Mouse (Mus musculus) right cerebral cortex, postnatal 14 days (tissue): ENCODE measurements around the gene Cacna1e.

ENCODE experiments used
- DNase-seq: peaks from one replicate; pipeline ENCODE4 v3.0.0; 2022

Cacna1e gene

GRCm38 (mm10) chr1:154884275-154885206 lies at the start of gene Cacna1e:
Gene Cacna1e (minus strand): TSS chr1:154884501.
- DNase-seq, result peak; percentile 28

- no peak for DNase-seq
These were observed 34.1 kb upstream of the Cacna1e start for GRCm38 (mm10) chr1:154918406-154918805.

- DNase-seq, result no peak
These were observed 33.1 kb upstream of the Cacna1e start for GRCm38 (mm10) chr1:154917438-154917837.

GRCm38 (mm10) chr1:154909554-154909953 lies 25.3 kb upstream of the Cacna1e start:
- no peak for DNase-seq

- DNase-seq, result no peak
These were observed 13.1 kb upstream of the Cacna1e start for GRCm38 (mm10) chr1:154897390-154897789.

- DNase-seq, result no peak
These were observed 5.9 kb upstream of the Cacna1e start for GRCm38 (mm10) chr1:154890244-154890643.

GRCm38 (mm10) chr1:154888495-154888894 lies 4.2 kb upstream of the Cacna1e start:
- DNase-seq, result no peak

GRCm38 (mm10) chr1:154888018-154888417 lies 3.7 kb upstream of the Cacna1e start:
- DNase-seq, result no peak

GRCm38 (mm10) chr1:154887546-154887945 lies 3.2 kb upstream of the Cacna1e start:
- DNase-seq, result no peak

GRCm38 (mm10) chr1:154886611-154887010 lies 2.3 kb upstream of the Cacna1e start:
- DNase-seq, result no peak

GRCm38 (mm10) chr1:154885207-154885548 lies 877 bp upstream of the Cacna1e start:
- DNase-seq, result no peak

GRCm38 (mm10) chr1:154883596-154884191 lies 607 bp downstream of the Cacna1e start:
- DNase-seq, result no peak

- DNase-seq, result peak; percentile 25
These were observed 18.3 kb downstream of the Cacna1e start for GRCm38 (mm10) chr1:154865981-154866380.

GRCm38 (mm10) chr1:154861416-154861815 lies 22.9 kb downstream of the Cacna1e start:
- no peak for DNase-seq

- no peak for DNase-seq
These were observed 29.7 kb downstream of the Cacna1e start for GRCm38 (mm10) chr1:154854564-154854963.

GRCm38 (mm10) chr1:154850515-154851287 lies 33.6 kb downstream of the Cacna1e start:
- no peak for DNase-seq

GRCm38 (mm10) chr1:154848683-154849579 lies 35.4 kb downstream of the Cacna1e start:
- DNase-seq, result no peak

GRCm38 (mm10) chr1:154846900-154847299 lies 37.4 kb downstream of the Cacna1e start:
- no peak for DNase-seq

GRCm38 (mm10) chr1:154843427-154843826 lies 40.9 kb downstream of the Cacna1e start:
- DNase-seq, result no peak

- no peak for DNase-seq
These were observed 42.0 kb downstream of the Cacna1e start for GRCm38 (mm10) chr1:154842336-154842735.

GRCm38 (mm10) chr1:154841057-154841630 lies 43.2 kb downstream of the Cacna1e start:
- DNase-seq, result no peak

- no peak for DNase-seq
These were observed 45.0 kb downstream of the Cacna1e start for GRCm38 (mm10) chr1:154839272-154839671.
